Mouse (Mus musculus): ENCODE measurements around the gene Olfr1185-ps1.
"Not testable (repeated sequence)": the region's sequence is repeated elsewhere in the genome, so short reads cannot be mapped to it uniquely, and the experiment has no call there.

Gene Olfr1185-ps1

DNA sequence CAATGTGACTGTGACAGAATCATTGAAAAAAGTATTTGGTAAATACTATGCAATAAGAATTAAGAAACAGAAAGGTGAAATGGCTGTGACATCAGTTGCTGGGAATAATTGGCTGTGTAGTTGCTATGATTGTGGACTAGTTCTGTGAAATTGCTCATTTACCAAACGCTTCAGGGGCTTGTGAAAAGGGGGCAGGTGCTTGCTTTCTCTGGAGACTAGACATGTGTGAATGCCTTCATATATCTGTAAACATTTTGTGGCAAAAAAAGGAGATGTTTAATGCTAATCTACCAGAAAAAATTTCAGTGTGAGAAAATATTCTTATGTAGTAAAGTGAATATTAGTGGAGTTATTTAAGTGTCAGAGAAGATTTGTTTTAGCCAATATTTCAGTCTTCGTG lies at the start of gene Olfr1185-ps1:
TSS of gene Olfr1185-ps1 (plus strand) at position 301 of the 400 bp plus-strand sequence.
- DNase-seq, result no peak

DNA sequence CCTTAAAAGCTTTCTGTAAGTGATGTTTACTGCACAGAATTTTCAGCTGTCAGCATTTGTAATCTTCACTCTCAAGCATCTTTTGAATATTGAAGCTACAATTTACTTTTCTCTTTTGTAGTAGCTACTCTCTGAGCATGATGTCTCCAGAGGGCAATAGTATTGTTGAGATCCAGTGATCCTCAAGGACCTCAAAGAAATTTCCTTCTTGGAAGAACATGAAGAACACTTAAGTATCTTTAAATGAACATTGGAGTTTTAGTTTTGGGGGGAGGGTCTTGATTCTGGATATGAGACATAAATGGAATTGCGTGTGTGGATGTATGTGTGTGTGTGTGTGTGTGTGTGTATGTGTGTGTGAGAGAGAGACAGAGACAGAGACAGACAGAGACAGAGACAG lies 44.1 kb upstream of the Olfr1185-ps1 start, which contains the start of gene Gm13757:
TSS of gene Gm13757 (minus strand) at position 101 of the 400 bp plus-strand sequence.
- no peak for DNase-seq

DNA sequence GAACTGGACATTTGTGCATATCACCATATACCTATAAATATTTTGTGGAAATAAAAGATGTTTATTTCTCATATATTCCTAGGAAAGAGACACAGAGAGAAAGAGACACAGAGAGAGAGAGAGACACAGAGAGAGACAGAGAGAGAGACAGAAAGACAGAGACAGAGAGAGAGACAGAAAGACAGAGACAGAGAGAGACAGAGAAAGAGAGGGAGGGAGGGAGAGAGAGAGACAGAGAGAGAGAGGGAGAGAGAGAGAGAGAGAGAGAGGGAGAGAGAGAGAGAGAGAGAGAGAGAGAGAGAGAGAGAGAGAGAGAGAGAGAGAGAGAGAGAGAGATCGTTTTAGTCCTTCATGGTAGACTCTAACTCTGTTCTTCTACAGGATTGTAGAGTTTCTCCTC lies 38.6 kb upstream of the Olfr1185-ps1 start, which contains the start of gene Olfr1183:
TSS of gene Olfr1183 (plus strand) at position 301 of the 400 bp plus-strand sequence.
- not testable (repeated sequence) for DNase-seq

DNA sequence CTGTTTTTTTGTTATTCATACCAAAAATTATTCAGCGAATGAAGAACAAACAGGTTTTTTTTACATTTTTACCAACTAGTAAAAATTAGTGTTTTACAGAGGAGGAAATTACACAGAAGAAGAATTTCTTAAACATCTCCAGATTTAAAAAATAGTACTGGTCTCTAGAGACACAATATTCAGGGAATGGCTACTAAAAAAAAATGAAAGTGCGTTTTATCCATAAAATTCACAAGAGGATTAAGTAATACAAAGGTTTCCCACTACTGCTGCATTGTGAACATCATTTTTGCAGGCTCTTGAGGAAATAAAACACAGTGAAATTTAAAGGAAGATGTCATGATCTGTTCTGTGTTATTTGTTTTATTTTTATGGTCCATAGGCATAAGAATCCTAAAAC lies 9.8 kb upstream of the Olfr1185-ps1 start, which contains the start of gene Olfr1184:
TSS of gene Olfr1184 (plus strand) at position 301 of the 400 bp plus-strand sequence.
- no peak for DNase-seq

DNA sequence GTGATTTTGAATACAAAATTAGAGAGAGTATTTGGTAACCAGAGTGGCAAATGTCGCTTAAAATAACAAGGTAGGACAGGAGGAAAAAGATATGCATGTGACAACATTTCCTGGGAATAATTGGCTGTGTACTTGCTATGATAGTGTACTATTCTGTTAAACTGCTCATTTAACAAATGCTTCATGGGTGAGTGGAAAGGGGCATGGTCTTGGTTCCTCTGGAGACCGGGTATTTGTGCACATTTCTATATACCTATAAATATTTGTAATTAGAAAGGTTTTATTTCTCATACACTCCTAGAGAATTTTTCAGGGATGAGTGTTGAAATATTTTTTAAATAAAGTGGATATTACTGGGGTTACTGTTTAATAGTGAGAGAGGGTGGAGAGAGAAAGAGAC lies 25.1 kb downstream of the Olfr1185-ps1 start, which contains the start of gene Olfr1186:
TSS of gene Olfr1186 (plus strand) at position 301 of the 400 bp plus-strand sequence.
- no peak for DNase-seq

DNA sequence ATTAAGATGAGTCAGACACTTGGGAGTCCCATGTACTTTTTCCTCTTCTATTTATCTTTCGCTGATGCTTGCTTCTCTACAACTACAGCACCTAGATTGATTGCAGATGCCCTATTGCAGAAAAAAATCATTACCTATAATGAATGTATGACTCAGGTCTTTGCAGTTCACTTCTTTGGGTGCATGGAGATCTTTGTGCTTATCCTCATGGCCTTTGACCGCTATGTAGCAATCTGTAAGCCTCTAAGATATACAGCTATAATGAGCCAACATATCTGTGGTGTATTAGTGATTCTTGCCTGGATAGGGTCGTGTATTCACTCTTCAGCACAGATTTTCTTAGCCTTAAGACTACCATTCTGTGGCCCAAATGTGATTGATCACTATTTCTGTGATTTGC lies 32.6 kb downstream of the Olfr1185-ps1 start:
- no peak for DNase-seq

All from right cerebral cortex, adult 18-20 months (tissue).